Mouse (Mus musculus): ENCODE results near the gene Actr1a.

GRCm38 (mm10) chr19:46338942-46339286 is 56.6 kb downstream of the Actr1a start:
- TF ChIP-seq GATA1 (IDR thresholded peaks at IDR 0.05; ENCODE audit: borderline replicate concordance, low read length) (no peak), FLI1 (IDR thresholded peaks at IDR 0.05; ENCODE audit: low read length) (no peak)
